Mouse (Mus musculus) cerebellum, adult 2 months (tissue): ENCODE measurements at regions not wholly inside any gene's neighbourhood (a gene's known extent, or its start where the extent isn't known, plus 50 kb on each side); places are given as distances from the start of the nearest gene placed in this dataset.

Source experiments
- CTCF ChIP-seq: fragments of 200-500 bp; IDR thresholded peaks from 2 replicates; pipeline ENCODE4 v1.5.1; 2011; ENCODE audit warnings: low read depth, mild to moderate bottlenecking, control low read depth, low read length, moderate library complexity, borderline replicate concordance; ENCODE audit not compliant: insufficient read depth
- POLR2A ChIP-seq: fragments of 200-500 bp; IDR thresholded peaks from 2 replicates; pipeline ENCODE4 v1.6.1; 2011; ENCODE audit warnings: low read length, control low read depth, borderline replicate concordance; ENCODE audit not compliant: insufficient read depth

DNA sequence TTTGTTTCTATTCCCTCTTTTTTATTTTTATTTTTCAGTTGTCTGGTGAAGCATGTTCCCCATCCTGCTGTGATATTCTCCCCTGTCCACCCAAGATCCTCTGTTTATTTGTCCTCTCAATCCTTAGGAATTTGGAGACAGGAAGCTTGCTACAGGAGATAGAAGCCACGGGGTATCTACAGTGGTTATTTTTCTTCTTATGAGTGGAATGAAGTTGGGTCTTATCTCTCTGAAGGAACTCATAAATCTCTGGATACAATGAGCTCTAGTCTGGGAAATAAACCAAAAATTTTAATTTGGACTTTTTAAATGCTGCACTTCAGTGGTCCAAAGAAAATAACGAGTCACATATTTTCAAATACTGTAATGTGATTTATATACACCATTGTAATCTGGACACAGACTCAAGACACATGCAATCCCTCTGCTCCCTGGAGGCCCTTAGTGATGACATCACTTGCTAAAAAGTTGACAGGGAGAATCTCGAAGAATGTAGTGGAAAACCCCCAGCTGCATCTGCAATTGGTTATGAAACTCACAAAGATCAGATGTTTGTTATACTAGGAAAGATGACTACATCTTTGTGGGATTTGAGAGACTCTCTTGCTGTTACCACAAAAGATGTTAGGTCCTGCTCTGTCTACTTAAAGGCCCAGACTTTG, 178.3 kb upstream of the Fbxl17 start:
- TF ChIP-seq CTCF (no peak), POLR2A (no peak)
